Mouse (Mus musculus) ES-Bruce4 (cell line): ENCODE results near the gene Phf21b.

Experiments used
- CTCF ChIP-seq: IDR thresholded peaks from one replicate; pipeline ENCODE4 v1.8.1; 2011; ENCODE audit warnings: low read depth, low read length
- POLR2A ChIP-seq: IDR thresholded peaks from one replicate; pipeline ENCODE4 v1.8.1; 2011; ENCODE audit warnings: low read length; ENCODE audit not compliant: insufficient read depth

DNA sequence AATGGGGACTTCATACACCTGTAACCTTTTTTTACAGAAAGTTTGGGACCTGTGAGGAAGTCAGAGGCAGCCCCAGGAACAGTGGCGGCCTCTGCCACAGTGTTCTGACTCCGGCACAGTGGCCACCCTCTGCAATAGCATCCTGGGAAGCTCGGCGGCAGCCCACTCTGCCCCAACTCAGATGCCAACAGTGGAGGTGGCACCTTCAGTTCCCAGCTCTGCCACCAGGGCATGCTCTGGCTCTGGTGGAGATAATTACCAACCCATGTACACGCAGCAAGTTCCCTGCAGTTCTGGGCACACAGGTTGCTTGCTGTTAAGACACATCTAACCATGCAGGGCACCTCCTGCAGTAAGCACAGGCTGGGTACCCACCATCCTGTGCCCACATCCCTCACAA is 55.7 kb downstream of the Phf21b start:
- no peak for TF ChIP-seq CTCF
- no peak for TF ChIP-seq POLR2A
